Mouse (Mus musculus) hindbrain, embryonic 16.5 days (tissue): ENCODE results near the gene Socs1. TPM values are rescaled to one million over a fixed set of nuclear protein-coding genes. Genes with fewer than 3 reads are reported as not detected.

Source experiments
- ATAC-seq: fragments of 200-750 bp; cut with Nextera tagmentation; 2 replicates; pipeline ENCODE4 v1.8.0; 2017; ENCODE audit warnings: moderate TSS enrichment, moderate library complexity
- H3K27ac ChIP-seq: fragments of 300-500 bp; sonication (generic); 2 replicates; pipeline ENCODE4 v1.5.1; 2014; ENCODE audit warnings: low read depth, mild to moderate bottlenecking, control low read depth, low read length, moderate library complexity
- H3K27me3 ChIP-seq: fragments of 300-500 bp; sonication (generic); replicated peaks from 2 replicates; pipeline ENCODE4 v1.6.1; 2014; ENCODE audit warnings: low read length; ENCODE audit not compliant: control insufficient read depth, insufficient read depth
- H3K36me3 ChIP-seq: fragments of 300-500 bp; sonication (generic); 2 replicates; pipeline ENCODE4 v1.6.1; 2014; ENCODE audit warnings: mild to moderate bottlenecking, low read length, moderate library complexity, mixed read lengths; ENCODE audit not compliant: control insufficient read depth, insufficient read depth
- H3K4me1 ChIP-seq: fragments of 300-500 bp; sonication (generic); 2 replicates; pipeline ENCODE4 v1.6.1; 2014; ENCODE audit warnings: low read depth, low read length; ENCODE audit not compliant: control insufficient read depth, insufficient read depth
- H3K4me2 ChIP-seq: fragments of 300-500 bp; sonication (generic); 2 replicates; pipeline ENCODE4 v1.6.1; 2014; ENCODE audit warnings: mild to moderate bottlenecking, low read length, control low read depth, moderate library complexity
- H3K4me3 ChIP-seq: fragments of 300-500 bp; sonication (generic); 2 replicates; pipeline ENCODE4 v1.5.1; 2014; ENCODE audit warnings: mild to moderate bottlenecking, low read length, control low read depth, moderate library complexity
- H3K9ac ChIP-seq: fragments of 300-500 bp; sonication (generic); 2 replicates; pipeline ENCODE4 v1.6.1; 2014; ENCODE audit warnings: low read depth, mild to moderate bottlenecking, control low read depth, low read length, moderate library complexity
- H3K9me3 ChIP-seq: fragments of 300-500 bp; sonication (generic); 2 replicates; pipeline ENCODE4 v1.6.1; 2014; ENCODE audit warnings: mild to moderate bottlenecking, low read length, moderate library complexity; ENCODE audit not compliant: control insufficient read depth
- WGBS: fragments of 180-500 bp; shearing (Covaris S2); extraction: QIAGEN DNeasy Blood & Tissue Kit; methylation state at CpG from one replicate; pipeline ENCODE4 v1.1.7; 2014; 5-methylcytosine and 5-hydroxymethylcytosine counted together
- polyA plus RNA-seq: library from polyadenylated mRNA; unstranded; fragments of >200 nt; fragmentation: Nextera tagmentation; extraction: Ambion mirVana; gene quantifications from 2 replicates; pipeline ENCODE4 v1.2.1, GENCODE M21; 2015

Gene Socs1
- polyA plus RNA-seq, 1 experiment from 2014 or later = 4.9 TPM

DNA sequence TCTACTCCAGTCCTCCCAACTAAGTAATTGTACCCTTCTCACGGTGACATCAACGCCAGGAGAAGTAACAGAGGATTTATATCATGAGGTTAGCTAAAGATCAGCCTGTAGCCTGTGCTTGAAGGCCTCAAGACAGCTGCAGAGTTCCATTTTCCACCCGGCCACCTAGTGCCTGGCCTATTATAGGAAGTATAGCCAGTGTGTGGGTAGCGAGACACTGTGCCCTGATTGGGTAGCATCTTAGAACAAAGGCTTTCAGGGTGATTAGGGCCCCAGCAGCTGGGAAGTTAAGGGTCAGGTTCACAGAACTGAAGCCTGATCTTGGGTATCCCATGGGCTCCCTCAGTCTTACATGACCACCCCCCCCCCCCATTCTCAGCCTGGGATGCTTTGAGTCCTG is 3.5 kb upstream of the Socs1 start:
- H3K9ac ChIP-seq = no peak overlapping the region
- H3K9me3 ChIP-seq = no peaks in the 10 kb centered on the region
- no peak for ATAC-seq
- H3K36me3 ChIP-seq = no peaks in the 10 kb centered on the region
- WGBS = 61% methylated on average over 4 of the region's 4 CpGs
- no peaks in the 10 kb centered on the region for H3K27me3 ChIP-seq
- H3K4me1 ChIP-seq = peaks cover 6% of the 10 kb centered on the region
- no peak overlapping the region for H3K4me3 ChIP-seq
- H3K27ac ChIP-seq = no peak overlapping the region
- no peak overlapping the region for H3K4me2 ChIP-seq

DNA sequence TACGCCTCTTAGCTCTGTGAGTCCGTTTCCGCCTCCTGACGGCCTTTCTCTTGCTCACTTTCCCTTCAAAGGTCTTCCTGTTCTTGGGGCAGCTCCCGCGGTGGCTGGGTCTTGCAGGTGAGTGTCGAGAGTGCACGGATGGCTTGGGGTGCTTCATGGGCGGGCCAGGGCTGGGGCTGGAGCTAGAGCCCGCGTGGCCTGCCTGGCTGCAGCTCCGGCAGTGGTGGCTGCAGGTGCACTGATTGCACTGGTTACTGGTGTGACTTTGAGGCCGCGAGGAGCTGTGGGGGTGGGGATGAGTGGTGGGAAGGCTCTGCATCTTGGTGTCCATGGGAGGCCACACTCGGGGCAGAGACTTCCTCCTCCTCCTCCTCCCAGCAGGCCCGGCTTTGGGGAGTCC is 2.9 kb upstream of the Socs1 start, which contains the start of gene Tnp2:
Gene Tnp2, minus strand, starts transcription at position 390 of the 400 bp plus-strand sequence.
- H3K27me3 ChIP-seq = no peaks in the 10 kb centered on the region
- peaks cover 8% of the 10 kb centered on the region for H3K4me1 ChIP-seq
- 55% methylated on average over 16 of the region's 16 CpGs for WGBS
- H3K36me3 ChIP-seq = no peaks in the 10 kb centered on the region
- no peak within 1 kb of the TSS for H3K9ac ChIP-seq
- no peaks in the 10 kb centered on the region for H3K9me3 ChIP-seq
- ATAC-seq = no peak
- no peak within 1 kb of the TSS for H3K4me2 ChIP-seq
- no peak within 1 kb of the TSS for H3K4me3 ChIP-seq
- no peak within 1 kb of the TSS for H3K27ac ChIP-seq

DNA sequence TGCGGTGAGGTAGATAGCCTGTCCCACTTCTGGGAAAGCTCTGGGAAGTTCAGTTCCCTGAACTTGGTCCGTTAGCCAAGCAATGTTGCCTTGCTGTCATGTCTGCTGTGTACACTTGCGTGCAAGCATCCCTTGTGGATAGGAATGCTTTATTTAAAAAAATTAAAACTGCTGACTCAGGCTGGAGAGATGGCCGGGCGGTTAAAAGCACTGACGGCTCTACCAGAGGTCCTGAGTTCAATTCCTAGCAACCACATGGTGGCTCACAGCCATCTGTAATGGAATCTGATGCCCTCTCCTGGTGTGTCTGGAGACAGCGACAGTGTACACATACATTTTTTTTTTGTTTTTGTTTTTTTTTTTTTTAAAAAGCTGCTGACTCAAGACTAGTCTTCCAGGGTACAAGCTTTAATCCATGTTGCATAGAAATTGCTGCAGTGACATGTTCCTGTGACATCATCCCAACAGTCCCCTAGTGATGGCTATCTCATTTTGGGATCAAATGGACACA is 2.3 kb upstream of the Socs1 start:
- Histone ChIP-seq H3K9ac (no peak overlapping the region), H3K4me2 (no peak overlapping the region), H3K9me3 (no peaks in the 10 kb centered on the region), H3K36me3 (no peaks in the 10 kb centered on the region), H3K4me1 (peaks cover 8% of the 10 kb centered on the region), H3K27me3 (no peaks in the 10 kb centered on the region), H3K4me3 (no peak overlapping the region), H3K27ac (no peak overlapping the region)
- ATAC-seq = no peak
- WGBS = 80% methylated on average over 7 of the region's 7 CpGs

DNA sequence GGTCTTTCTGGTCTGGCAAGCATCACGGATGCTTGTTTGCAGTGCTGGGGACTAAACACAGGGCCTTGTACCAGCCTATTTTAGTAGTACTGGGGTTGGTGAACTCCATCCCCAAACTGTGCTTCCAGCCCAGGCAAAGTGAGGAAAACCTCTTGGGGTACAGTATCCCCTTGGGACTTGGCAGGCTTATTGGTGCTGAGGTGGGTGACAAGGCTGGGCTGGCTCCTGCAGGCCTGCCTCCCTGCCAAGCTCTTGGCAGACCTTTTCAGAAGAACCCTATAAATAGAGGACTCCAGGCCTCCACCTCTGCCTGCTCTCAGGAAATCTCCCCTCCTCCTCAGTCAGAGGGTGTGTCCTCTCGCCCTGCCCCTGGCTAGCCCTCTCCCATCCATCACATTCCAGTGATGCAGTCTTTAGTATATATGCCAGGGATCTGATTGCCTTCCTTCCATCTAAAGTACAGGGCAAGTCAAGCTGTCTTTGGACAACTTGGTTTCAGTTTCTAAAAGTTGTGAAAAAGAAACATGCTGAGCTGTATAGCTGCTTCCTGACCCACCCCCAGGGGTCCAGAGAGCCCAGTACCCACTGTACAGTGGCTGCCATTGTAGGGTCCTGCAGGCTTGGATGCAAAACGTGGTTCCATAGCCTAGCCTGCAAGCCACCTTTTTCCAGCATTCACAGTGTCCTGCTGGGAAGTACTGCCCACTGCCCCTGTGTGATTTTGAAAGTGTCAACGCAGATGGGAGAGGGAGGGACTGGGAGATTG is 1.6 kb upstream of the Socs1 start:
- Histone ChIP-seq H3K9ac (no peak overlapping the region), H3K36me3 (no peaks in the 10 kb centered on the region), H3K4me2 (no peak overlapping the region; the same call in 1 of the 2 replicates), H3K27ac (0 out of 2 replicates have a peak overlapping the region, but pooled peaks have one; percentile 96), H3K9me3 (no peaks in the 10 kb centered on the region), H3K27me3 (no peaks in the 10 kb centered on the region), H3K4me3 (no peak overlapping the region), H3K4me1 (peaks cover 12% of the 10 kb centered on the region)
- ATAC-seq = no peak
- 55% methylated on average over 4 of the region's 4 CpGs for WGBS

DNA sequence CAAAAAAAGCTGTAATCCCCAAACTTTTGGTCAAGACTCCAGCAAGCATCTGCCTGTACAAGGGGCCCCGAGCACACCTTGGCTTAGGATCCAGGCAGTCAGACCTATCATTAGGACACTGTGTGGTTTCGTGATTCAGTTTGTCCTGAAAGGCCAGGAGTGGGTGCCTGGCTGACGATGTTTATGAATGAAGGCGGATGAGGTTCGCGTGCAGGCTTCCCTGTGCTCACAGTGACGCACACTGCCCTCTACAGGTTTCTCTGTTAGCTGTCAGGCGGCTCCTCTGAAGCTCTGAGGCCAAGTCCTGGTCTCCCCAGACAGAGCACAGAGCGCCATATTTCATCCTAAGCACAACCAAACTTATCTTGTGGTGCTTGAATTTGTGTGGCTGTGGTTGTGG is 952 bp upstream of the Socs1 start:
- Histone ChIP-seq H3K9ac (peak overlapping the region; percentile 86), H3K4me1 (peaks cover 12% of the 10 kb centered on the region), H3K9me3 (no peaks in the 10 kb centered on the region), H3K4me2 (peak overlapping the region; percentile 99), H3K36me3 (no peaks in the 10 kb centered on the region), H3K4me3 (peak overlapping the region; percentile 79), H3K27me3 (no peaks in the 10 kb centered on the region), H3K27ac (peak overlapping the region; percentile 96)
- ATAC-seq = peak; percentile 40
- WGBS = 1% methylated on average over 9 of the region's 9 CpGs

DNA sequence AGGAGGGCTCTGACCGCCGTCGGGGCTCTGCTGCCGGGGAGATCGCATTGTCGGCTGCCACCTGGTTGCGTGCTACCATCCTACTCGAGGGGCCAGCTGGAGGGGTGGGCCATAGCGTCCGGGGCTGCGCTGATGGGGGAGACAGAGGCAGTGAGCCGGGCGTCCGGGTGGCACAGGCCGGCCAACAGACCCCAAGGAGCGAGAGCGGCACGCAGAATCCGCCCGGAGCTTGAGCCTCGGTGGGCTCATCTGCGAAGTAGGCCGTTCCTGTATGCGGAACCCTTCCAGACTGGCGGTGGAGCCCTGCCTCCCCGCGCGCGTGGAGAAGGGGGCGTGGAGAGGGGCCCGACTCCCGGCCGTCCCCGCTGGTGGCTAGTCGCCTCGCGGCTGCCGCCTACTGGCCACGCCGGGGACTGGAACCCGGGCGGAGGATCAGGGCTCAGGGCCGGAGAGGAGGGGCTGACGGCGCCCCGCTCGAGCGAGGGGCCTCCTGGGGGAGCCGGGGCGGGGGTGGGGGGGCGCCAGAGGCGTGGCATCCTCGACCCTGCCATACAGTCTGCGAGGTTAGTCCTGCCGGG is 454 bp downstream of the Socs1 start:
- Histone ChIP-seq H3K27me3 (no peaks in the 10 kb centered on the region), H3K9ac (peak overlapping the region; percentile 86), H3K27ac (peak overlapping the region; percentile 96), H3K4me2 (peak overlapping the region; percentile 99), H3K36me3 (no peaks in the 10 kb centered on the region), H3K4me1 (peaks cover 12% of the 10 kb centered on the region), H3K4me3 (peak overlapping the region; percentile 79), H3K9me3 (no peaks in the 10 kb centered on the region)
- WGBS = 0% methylated on average over 34 of the region's 55 CpGs
- peak; percentile 91 for ATAC-seq

DNA sequence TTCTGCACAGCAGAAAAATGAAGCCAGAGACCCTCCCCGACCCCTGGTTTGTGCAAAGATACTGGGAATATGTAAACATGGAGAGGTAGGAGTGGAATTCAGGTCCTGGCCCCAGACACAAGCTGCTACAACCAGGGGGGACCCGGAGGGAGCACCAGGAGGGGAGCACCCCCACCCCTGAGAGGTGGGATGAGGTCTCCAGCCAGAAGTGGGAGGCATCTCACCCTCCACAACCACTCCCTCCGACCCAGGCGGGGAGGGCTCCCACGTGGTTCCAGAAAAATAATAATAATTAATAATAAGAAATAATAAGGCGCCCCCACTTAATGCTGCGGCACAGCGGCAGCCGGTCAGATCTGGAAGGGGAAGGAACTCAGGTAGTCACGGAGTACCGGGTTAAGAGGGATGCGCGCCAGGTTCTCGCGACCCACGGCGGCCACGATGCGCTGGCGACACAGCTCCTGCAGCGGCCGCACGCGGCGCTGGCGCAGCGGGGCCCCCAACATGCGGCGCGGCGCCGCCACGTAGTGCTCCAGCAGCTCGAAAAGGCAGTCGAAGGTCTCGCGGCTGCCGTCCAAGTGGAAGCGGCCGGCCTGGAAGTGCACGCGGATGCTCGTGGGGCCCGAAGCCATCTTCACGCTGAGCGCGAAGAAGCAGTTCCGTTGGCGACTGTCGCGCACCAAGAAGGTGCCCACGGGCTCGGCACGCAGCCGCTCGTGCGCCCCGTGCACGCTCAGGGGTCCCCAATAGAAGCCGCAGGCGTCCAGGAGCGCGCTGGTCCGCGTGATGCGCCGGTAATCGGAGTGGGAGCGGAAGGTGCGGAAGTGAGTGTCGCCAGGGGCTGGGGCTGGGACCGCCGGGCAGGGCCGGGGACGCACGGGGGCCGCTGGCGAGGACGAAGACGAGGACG is 1.2 kb downstream of the Socs1 start:
- Histone ChIP-seq H3K9me3 (no peaks in the 10 kb centered on the region), H3K27me3 (no peaks in the 10 kb centered on the region), H3K4me1 (peaks cover 12% of the 10 kb centered on the region), H3K27ac (peak overlapping the region; percentile 96), H3K4me2 (peak overlapping the region; percentile 99), H3K4me3 (peak overlapping the region; percentile 79), H3K36me3 (no peaks in the 10 kb centered on the region), H3K9ac (peak overlapping the region; percentile 86)
- WGBS = 2% methylated on average over 81 of the region's 81 CpGs
- no peak for ATAC-seq

DNA sequence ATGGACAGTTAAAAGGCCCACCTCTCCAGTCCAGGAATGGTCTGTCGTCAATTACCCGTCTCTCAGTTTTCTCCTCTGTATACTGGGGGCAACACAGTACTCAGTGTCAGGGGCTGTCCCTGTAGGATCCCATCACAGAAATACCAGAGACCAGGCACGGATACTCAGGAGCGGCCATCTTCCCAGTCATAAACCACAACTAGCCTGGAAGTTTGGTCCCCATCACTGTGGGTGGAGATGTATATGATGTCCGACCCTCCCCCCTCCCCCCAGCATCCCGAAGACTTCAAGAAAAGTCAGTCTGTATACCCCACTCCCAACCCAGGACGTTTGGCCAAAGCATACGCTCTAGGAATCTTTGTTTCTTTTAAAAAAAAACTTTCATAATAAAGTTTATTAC is 1.9 kb downstream of the Socs1 start:
- no peak for ATAC-seq
- Histone ChIP-seq H3K4me2 (peak overlapping the region; percentile 99), H3K9ac (no peak overlapping the region), H3K4me3 (peak overlapping the region; percentile 79; the same call in 1 of the 2 replicates), H3K36me3 (no peaks in the 10 kb centered on the region), H3K27ac (no peak overlapping the region), H3K4me1 (peaks cover 12% of the 10 kb centered on the region), H3K27me3 (no peaks in the 10 kb centered on the region), H3K9me3 (no peaks in the 10 kb centered on the region)
- 76% methylated on average over 8 of the region's 8 CpGs for WGBS

DNA sequence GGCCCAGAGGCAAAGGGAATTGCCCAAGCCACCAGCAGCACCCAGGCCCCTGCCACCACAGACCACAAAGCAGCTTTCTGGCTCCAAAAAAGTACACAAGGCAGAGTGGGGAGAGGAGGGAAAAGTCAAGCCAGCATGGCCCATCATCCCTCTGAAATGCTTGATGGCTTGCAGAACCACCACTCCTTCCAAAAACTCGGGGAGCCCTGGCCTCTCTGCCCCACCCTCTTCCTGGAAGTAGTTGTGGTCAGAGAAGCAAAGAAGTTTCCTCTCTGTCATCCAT is 2.2 kb downstream of the Socs1 start:
- H3K27me3 ChIP-seq = no peaks in the 10 kb centered on the region
- H3K9me3 ChIP-seq = no peaks in the 10 kb centered on the region
- WGBS = 55% methylated on average over 1 of the region's 1 CpGs
- no peaks in the 10 kb centered on the region for H3K36me3 ChIP-seq
- no peak overlapping the region for H3K4me3 ChIP-seq
- no peak for ATAC-seq
- H3K4me2 ChIP-seq = peak overlapping the region; percentile 99
- H3K4me1 ChIP-seq = peaks cover 12% of the 10 kb centered on the region
- no peak overlapping the region for H3K27ac ChIP-seq
- H3K9ac ChIP-seq = peak overlapping the region; percentile 25; the same call in 1 of the 2 replicates
